Mouse (Mus musculus): ENCODE data around the gene Fam104a.

The Fam104a gene

DNA sequence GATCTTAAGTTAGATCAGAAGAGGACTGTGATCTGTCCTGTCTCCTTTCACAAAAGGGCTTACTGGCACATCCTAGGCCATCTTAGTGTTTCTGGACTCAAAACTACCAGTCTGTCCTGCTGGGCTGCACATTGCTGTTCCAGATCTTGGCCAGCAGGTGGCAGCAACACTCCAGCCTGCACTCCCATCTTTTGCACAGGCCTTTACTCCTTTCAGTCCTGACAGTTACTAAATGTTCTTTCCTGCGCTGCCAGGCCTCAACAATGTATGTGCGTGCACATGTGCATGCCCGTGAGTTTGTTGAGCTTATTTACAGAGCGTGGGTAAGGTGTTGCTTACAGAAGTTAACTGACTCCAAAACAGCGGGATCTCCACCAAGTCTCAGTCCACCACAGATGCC lies 19.8 kb upstream of the Fam104a start:
- DNase-seq (ENCODE audit: low read depth, low spot score): peak; percentile 57

DNA sequence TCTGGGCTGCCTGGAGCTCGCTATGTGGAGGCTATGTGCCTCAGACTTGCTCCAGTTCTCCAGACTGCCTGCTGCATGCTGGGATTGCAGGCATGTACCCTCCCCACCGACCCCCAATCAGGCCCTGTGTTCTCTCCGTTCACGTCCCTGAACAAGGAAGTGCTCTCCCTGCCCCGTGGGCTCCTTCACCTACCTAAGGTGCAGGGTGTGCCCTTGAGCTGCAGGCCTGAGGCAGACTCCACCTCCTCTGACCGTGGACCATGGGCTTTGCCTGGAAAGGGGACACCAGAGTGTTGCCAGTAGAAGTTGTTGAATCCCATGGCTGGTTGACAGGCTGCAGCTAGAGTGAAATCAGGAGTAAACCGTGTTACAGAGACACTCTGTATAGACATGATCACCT lies 15.7 kb upstream of the Fam104a start:
- DNase-seq (ENCODE audit: low read depth, low spot score): no peak

DNA sequence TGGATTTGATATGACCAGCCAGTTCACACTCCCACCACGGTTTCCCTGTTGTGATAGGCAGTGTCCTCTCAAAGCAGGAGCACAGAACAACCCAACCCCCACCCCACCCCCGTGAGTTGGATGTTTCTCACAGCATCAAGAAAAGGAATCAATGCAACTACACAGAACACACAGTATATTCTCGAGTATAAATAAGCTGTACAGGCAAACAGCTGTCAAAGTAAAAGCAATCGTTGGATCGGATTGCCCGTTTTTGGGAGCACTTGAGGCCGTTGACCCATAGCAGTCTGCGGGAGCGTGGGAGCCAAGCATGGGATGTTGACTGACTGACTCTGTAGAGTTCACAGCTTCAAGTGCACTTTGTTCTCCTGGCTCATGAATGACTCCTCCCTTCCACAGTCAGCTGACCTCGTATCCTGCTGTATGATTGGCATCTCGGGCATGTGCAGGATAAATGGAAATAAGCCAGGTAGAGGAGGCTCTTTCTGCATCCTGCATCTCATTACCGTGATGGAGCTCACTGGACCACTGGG lies 14.1 kb upstream of the Fam104a start:
- DNase-seq (ENCODE audit: low read depth, low spot score): no peak

DNA sequence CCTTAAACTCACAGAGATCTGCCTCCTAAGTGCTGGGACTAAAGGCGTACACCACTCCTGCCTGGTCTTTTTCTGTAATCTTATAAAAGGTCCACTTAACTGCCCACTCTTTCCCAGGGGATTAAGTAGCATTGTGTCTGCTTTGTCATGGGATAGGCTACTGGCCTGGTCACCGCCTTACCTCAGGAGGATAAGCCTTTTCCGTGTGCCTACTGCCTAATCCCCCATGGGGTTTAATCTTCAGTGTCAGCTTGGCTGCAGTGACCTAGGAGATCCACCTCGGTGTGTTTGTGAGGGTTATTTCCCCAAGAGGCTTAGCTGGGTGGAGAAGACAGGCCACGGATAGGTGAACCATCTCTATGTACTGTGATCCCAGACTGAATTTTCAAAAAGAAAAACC lies 13.6 kb upstream of the Fam104a start:
- no peak for DNase-seq (ENCODE audit: low read depth, low spot score)

DNA sequence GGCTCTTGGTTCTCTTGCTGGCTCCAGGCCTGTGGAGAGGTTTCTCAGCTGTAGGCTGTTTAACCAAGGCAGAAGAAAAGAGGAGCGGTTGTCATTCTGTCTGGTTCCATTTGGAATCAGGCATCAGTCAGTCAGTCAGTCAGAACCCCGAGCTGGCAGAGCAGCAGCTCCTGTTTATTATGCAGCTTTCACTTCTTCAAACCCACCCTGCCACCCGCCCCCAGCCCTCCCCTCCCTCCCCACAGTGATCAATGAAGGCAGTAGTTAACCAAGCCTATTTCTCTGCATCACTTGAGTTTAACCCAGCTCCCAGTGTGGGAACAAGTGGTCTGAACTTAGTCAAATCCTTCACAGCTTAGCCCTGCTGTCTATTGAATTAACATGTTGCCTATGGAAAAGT lies 7.9 kb upstream of the Fam104a start:
- no peak for DNase-seq (ENCODE audit: low read depth, low spot score)

DNA sequence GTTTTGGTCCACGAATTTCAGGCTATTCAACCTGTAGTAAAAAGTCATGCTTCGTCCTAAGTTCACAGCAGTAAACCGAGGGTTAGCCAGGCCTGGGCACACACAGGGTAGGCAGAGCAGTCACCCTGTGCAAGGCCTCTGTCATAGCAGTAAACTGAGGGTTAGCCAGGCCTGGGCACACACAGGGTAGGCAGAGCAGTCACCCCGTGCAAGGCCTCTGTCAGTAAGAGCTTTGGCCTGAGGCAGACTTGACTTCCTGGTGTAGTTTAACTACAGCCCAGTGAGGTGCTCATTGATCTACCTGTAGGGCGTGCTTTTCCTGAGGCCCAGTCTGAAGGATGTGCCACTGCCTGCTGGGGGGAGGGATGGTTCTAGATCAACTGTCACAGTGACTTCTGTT lies 7.4 kb upstream of the Fam104a start:
- no peak for DNase-seq (ENCODE audit: low read depth, low spot score)

DNA sequence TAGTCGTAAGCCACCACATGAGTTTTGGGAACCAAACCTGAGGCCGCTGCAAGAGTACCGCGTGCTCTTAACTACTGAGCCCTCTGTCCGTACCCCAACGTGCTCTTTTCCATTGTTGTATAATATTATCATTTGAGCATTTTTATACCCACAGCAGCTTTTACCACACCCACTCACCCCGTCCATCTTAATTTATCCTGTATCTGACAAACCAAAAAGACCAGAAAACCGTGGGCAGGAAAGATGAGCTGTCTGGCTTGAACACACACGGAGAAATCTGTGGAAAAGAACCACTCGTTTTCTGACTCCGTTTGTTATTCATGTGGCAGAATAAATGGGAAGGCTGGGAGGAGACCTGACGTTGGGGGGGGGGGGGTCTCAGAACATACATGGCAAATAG lies 6.6 kb upstream of the Fam104a start:
- no peak for DNase-seq (ENCODE audit: low read depth, low spot score)

DNA sequence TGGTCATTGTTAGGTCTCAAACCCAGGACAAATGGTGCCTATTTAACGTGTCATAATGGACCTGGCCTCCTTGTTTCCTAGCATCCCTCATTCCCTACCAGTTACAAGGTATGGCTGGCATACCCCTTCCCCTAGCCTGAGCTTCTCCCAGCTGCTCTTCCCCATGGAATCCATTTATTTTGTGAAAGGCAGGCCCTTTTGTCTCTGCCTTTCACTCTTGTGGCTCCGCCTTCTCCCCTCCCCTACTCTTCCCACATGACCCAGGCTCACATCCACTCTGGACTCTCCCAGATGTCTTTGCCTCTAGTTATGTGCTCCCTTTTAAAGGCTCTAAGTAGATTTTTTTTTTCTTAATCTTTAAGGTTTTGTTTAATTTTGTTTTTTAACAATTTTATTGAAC lies 3.1 kb upstream of the Fam104a start:
- DNase-seq (ENCODE audit: low read depth, low spot score): no peak

DNA sequence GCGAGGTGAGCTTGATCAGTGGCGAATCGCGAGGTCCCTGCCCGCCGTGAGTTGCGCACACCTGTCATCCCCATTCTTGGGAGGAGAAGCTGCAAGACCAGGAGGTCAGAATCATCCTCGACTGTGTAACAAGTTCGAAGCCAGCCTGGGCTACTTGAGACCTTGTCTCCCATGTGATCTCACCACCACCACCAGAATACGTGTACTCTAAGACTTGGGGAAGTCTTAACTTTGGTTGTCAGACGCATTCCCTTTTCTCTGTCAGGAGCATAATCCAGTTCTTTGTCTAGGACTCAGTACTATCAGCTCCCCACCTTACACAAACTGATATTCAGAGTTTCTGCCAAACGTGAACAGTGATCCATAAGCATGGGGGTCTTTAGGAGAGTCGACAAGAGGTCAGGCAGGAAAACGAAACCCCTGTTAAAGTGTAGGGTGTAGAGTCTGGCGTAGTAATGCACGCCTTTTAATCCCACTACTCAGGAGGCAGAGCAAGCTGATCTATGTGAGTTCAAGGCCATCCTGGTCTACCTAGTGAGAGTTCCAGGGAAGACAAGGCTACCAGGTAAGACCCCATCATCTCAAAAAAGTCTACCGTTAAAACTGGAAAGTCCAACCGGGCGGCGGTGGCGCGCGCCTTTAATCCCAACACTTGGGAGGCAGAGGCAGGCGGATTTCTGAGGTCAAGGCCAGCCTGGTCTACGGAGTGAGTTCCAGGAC lies 912 bp upstream of the Fam104a start:
- DNase-seq (ENCODE audit: low read depth, low spot score): no peak

DNA sequence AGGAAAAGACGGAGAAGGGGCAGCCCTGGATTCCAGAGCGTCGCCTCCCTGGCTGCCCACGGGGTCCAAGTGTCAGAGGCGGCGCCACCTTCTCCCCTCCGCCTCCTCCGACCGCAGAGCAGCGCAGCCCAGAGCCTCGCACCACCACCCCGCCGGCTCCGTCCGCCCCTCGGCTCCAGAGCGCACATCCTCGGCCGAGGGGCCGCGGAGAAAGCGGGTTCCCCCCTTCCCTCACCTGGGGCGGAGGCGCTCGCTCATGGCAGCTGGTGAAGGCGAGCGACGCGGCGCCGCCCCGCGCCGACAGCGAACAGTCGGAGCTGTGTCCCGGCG lies 363 bp downstream of the Fam104a start:
- DNase-seq (ENCODE audit: low read depth, low spot score): no peak

DNA sequence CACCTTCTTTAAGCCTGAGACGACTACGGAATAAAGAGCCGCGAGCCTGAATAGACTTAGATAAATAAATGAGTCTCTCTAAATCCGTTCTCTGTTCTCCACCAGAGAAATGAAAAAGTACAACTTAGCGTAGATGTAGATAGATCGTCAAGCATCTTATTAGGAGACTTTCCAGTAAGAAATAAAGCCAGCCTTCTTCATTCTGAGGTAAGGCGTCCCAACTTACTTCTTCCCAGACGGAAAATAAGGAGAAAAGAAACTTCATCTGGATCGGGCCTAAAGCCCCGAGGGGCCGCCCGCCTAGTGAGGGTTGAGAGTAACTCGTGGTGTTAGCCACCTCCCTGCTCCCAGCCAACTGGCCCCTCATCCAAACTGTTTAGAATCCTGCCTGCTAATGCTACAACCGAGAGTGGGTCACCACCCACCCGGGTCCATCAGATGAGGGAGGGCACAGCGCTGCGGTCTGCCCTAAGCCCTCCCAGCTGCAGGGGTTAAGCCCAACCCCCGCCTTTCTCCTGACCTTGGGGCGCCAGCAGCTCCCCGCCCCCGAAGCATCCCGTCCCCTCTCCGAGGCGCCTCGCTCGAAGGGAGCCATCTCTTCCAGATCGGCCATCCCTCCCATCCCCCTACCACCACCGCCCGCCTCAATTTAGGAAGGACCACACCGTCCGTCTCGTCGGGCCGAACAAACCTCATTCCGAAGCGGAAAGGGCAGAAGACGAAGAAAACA lies 893 bp downstream of the Fam104a start:
- DNase-seq (ENCODE audit: low read depth, low spot score): peak; percentile 34

DNA sequence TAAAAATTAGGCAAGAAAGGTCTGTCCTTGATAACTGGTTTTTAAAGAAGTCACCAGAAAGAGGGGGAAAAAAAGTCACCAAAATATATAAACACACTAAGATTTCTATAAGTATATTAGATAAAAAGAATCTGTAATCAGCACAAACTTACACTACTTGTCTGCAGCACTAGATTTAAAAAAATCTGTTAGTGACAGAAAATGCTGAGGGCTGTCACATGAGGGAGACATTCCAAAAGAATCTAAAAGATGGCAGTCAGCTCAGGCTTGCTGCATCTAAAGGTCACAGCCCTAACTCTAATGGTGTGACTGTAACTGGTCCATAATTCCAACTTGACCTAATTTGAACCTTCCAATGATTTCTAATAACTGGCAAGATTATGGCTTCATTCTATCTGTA lies 2.0 kb downstream of the Fam104a start:
- no peak for DNase-seq (ENCODE audit: low read depth, low spot score)

DNA sequence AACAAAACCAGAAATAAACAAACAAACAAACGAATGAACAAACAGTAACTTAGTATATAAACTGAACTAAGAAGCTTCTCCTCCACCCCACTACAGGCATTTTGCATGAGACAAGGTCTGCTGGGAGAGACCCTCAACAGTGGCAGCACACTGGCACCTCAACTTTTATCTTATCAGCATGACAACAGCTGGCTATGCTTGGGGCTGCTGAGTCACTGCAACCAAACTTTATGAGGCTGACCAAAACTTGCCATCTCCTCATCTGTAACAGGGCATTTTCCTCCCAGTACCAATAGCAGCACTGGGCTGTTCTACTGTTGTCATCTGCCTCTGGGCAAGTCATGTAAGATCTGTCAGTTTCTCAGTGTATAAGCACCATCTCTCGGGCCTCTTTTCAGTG lies 3.0 kb downstream of the Fam104a start:
- no peak for DNase-seq (ENCODE audit: low read depth, low spot score)

DNA sequence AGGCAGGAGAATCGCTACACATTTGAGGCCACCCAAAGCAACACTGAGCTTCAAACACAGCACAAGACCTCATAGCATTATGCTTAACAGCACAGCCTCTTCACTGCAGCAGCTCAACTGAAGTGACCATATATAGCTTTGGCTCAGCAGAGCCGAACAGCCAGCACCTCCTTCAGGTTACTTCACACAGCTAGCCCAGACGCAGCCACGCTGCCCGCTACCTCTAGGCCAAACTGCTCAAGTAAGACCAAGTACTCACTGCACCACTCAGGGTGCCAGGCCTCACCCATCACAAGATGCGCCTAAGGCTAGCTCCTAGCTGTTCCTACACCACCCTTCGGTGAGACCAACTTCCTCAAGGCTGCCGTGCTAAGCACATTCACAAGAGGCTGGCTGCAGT lies 5.6 kb downstream of the Fam104a start:
- no peak for DNase-seq (ENCODE audit: low read depth, low spot score)

DNA sequence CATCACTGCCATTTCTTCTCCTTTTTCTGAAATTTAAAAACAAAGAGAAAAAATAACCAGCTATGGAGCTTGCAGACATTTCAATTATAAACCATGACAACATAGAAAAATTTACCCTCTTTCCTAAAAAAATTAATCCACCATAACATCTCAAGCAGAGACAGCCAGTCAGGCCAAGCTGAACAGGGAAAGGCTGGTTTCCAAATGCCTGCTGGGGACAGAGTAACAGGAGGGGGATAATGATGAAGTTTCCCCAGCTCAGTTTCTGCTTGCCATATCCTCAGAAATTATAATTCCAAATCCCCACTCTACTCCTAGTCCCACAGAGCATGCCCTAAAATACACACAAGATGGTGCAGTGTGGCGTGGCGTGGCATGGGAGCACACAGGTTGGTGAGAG lies 6.6 kb downstream of the Fam104a start:
- DNase-seq (ENCODE audit: low read depth, low spot score): no peak

DNA sequence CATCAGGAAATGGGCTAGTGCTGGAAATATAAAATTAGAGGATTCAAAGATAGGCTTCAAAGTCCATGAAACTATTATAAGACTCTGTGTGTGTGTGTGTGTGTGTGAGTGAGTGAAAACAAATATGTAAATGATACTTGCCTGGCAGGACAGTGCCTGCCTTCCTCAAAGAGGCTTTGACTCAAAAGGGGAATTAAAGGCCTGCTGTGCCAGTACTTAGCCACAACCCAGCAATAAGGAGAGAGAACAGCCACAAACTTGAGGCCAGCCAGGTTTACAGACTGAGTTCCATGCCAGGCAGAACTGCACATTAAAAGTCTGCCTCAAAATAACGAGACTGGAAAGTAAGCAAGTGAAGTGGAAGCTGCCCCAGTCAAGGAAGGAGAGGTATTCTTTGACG lies 7.1 kb downstream of the Fam104a start:
- DNase-seq (ENCODE audit: low read depth, low spot score): no peak

DNA sequence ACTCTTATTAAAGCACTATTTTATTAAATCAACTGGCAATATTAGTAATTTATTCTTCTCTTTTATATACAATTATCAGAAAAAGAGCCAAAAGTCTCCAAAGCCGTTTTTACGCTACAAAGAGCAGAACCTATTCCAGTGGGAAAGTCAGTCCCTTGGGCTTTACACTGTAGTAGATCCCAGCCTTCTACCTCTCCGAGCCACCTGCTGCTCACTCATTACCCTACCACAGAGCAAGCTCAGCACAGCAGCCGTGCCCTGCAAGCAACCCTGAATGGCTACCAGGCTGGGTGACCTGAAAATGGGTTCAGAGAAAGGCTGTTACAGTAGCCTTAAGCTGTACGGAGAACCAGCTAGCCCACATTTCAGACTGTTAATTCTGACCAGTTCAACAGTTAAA lies 9.4 kb downstream of the Fam104a start:
- DNase-seq (ENCODE audit: low read depth, low spot score): no peak

DNA sequence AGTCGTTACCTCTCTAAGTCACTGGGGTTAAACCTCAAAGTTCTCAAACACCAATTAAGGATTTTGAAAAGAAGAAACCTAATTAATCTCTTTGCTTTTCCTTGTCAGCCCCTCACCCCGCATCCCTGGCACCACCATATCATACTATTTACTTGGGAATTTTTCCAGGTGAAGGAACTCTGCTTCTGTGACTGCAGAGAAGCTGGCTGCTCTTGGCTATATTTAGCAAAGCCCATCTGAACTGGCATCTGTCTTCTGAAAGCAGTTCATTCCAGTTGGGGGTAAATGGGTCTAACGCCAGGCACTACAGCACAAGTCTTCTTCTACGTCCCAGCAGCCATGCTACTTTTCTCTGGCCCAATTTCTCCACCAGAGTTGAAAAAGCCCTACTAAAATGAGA lies 10.3 kb downstream of the Fam104a start:
- no peak for DNase-seq (ENCODE audit: low read depth, low spot score)

DNA sequence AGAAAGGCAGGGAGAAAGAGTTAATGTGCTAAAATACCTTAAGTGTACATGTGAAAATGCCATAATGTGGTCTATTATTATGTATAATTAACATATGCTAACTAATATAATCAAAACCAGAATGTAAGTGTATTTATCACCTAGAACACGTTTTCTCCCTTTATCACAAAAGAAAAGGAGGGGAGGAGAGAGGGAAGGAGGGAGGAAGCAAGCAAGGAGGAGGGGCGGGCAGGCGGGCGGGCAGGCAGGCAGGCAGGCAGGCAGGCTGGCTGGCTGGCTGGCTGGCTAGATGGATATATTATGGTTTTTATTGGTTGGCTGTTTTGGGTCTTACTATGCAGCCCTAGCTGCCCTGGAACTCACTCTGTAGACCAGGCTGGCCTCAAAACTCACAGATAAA lies 14.2 kb downstream of the Fam104a start:
- no peak for DNase-seq (ENCODE audit: low read depth, low spot score)

DNA sequence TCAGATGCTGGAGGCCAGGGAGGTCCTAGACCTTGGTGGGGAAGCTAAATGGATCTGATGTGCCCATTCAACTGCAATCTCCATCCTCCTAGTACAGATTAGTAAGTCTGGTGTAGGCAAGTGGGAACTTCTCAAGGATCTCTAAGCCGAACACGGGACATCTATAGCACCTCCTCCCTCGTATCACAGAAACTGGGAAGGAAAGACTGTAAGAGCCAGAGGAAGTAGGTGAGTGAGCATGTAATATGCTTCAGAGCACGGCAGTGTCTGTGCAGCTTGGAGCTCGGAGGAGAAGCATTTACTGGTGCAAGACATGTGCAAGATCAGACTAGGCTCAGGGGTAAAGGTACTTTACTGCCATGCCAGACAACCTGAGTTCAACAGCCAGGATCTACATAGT lies 15.1 kb downstream of the Fam104a start:
- DNase-seq (ENCODE audit: low read depth, low spot score): no peak

DNA sequence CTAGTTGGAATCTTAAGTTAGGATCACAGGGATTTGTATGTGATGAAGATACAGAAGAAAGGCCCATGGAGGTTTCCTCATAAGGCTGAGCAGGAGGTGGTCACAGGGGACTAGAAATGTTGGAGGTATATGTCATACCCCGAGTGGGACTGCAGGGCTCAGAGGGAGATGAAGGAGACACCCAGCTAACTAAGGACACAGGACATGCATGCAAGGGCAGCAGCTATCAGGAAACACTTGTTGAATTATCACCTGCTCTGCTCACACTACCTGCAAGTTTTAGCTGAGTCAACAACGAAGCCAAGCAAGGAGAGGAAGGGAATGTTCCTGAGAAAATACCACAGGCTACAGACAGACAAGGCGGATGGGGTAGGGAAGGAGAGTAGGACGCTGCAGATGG lies 16.3 kb downstream of the Fam104a start:
- no peak for DNase-seq (ENCODE audit: low read depth, low spot score)

DNA sequence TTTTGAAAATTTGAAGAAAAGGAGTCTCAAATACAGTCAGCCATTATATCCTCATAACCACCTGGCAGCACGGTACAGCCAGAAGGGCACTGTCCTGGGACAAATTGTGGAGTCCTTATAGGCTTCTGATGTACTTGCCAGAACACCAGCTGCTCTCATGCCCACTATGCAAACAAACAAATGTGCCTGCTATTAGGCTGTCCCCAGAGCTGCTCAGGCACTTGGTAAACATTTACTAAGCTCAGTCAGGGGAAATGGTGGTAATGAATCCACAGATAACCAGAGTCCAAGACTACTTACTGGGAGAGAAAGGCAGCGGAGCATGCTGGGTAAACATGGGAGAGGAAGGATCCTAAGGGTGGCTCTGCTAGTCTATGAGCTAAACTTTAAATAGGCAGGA lies 16.8 kb downstream of the Fam104a start:
- no peak for DNase-seq (ENCODE audit: low read depth, low spot score)

DNA sequence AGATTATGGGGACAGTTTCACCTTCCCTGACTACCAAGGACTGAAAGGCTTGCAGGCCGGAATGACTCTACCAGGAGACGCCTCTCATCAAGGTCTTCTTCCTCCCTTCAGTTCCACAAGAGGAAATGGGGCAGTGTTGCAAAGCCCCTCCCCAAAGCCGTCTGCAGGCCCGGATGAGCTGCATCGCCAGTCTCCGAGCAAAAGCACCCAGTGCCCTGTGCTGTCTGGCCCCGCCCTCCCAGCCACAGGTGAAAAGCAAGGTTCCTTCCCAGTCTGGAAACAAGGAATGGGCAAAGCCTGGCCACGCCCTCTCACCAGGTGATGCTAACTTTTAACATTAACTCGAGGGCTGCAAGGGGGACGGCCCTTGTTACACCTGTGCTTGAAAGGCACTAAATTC lies 17.3 kb downstream of the Fam104a start:
- DNase-seq (ENCODE audit: low read depth, low spot score): no peak

DNA sequence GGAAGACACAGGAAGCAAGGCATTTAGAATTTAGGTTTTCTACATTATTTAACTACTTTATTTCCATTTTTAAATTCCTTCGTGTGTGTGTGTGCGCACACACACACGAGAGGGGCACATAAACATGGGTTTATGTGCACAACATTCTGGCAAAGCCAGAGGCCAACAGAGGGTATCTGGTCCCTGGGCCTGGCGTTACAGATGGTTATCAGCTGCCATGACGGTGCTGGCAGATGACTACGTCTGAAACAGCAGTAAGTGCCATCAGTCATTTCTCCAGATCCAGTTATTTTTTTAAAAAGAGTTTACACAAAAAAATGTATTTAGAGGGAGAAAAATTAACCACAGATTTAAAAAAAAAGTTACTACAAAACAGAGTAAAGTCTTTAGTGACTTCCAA lies 17.8 kb downstream of the Fam104a start:
- DNase-seq (ENCODE audit: low read depth, low spot score): no peak
